Mouse (Mus musculus): ENCODE results near the gene Mpdz.

- TF ChIP-seq CTCF (IDR thresholded peaks at IDR 0.05; ENCODE audit: low read depth) (no peak), EP300 (IDR thresholded peaks at IDR 0.05; ENCODE audit: low read depth) (no peak)
Measured at GRCm38 (mm10) chr4:81280098-81280497, 162.5 kb downstream of the Mpdz start.

Data from heart, postnatal 0 days (tissue).